Mouse (Mus musculus): ENCODE results near the gene Olfr282.
"Not testable (repeated sequence)": the region's sequence is repeated elsewhere in the genome, so short reads cannot be mapped to it uniquely, and the experiment has no call there.

The Olfr282 gene

GRCm38 (mm10) chr15:98430925-98431324 lies at the start of gene Olfr282:
Olfr282 (plus strand) TSS chr15:98431225.
- DNase-seq (ENCODE audit: low spot score), result not testable (repeated sequence)

- no peak for DNase-seq (ENCODE audit: low spot score)
Observed at GRCm38 (mm10) chr15:98387621-98388020, 43.4 kb upstream of the Olfr282 start.

GRCm38 (mm10) chr15:98389796-98390195 lies 41.2 kb upstream of the Olfr282 start:
- DNase-seq (ENCODE audit: low spot score), result peak; percentile 32

- no peak for DNase-seq (ENCODE audit: low spot score)
Observed at GRCm38 (mm10) chr15:98391081-98391902, 39.7 kb upstream of the Olfr282 start.

GRCm38 (mm10) chr15:98391903-98392187 lies 39.2 kb upstream of the Olfr282 start:
- DNase-seq (ENCODE audit: low spot score), result no peak

- DNase-seq (ENCODE audit: low spot score), result no peak
Observed at GRCm38 (mm10) chr15:98397136-98397535, 33.9 kb upstream of the Olfr282 start.

GRCm38 (mm10) chr15:98402356-98402755 lies 28.7 kb upstream of the Olfr282 start:
- DNase-seq (ENCODE audit: low spot score), result no peak

GRCm38 (mm10) chr15:98408406-98409060 lies 22.5 kb upstream of the Olfr282 start:
- no peak for DNase-seq (ENCODE audit: low spot score)

GRCm38 (mm10) chr15:98409635-98410034 lies 21.4 kb upstream of the Olfr282 start:
- DNase-seq (ENCODE audit: low spot score), result no peak

GRCm38 (mm10) chr15:98410249-98410648 lies 20.8 kb upstream of the Olfr282 start:
- DNase-seq (ENCODE audit: low spot score), result no peak

- no peak for DNase-seq (ENCODE audit: low spot score)
Observed at GRCm38 (mm10) chr15:98415996-98416395, 15.0 kb upstream of the Olfr282 start.

GRCm38 (mm10) chr15:98416802-98417201 lies 14.2 kb upstream of the Olfr282 start:
- not testable (repeated sequence) for DNase-seq (ENCODE audit: low spot score)

- not testable (repeated sequence) for DNase-seq (ENCODE audit: low spot score)
Observed at GRCm38 (mm10) chr15:98417285-98417684, 13.7 kb upstream of the Olfr282 start.

GRCm38 (mm10) chr15:98418096-98418495 lies 12.9 kb upstream of the Olfr282 start:
- no peak for DNase-seq (ENCODE audit: low spot score)

- DNase-seq (ENCODE audit: low spot score), result no peak
Observed at GRCm38 (mm10) chr15:98420897-98421296, 10.1 kb upstream of the Olfr282 start.

GRCm38 (mm10) chr15:98424326-98424725 lies 6.7 kb upstream of the Olfr282 start:
- DNase-seq (ENCODE audit: low spot score), result no peak

- no peak for DNase-seq (ENCODE audit: low spot score)
Observed at GRCm38 (mm10) chr15:98424753-98425152, 6.3 kb upstream of the Olfr282 start.

- no peak for DNase-seq (ENCODE audit: low spot score)
Observed at GRCm38 (mm10) chr15:98425188-98425587, 5.8 kb upstream of the Olfr282 start.

- no peak for DNase-seq (ENCODE audit: low spot score)
Observed at GRCm38 (mm10) chr15:98444561-98444960, 13.5 kb downstream of the Olfr282 start.

- DNase-seq (ENCODE audit: low spot score), result no peak
Observed at GRCm38 (mm10) chr15:98448521-98448920, 17.5 kb downstream of the Olfr282 start.

GRCm38 (mm10) chr15:98452288-98452687 lies 21.3 kb downstream of the Olfr282 start, which contains the start of gene Olfr281:
Olfr281 (plus strand) TSS chr15:98452588.
- DNase-seq (ENCODE audit: low spot score), result no peak

- DNase-seq (ENCODE audit: low spot score), result no peak
Observed at GRCm38 (mm10) chr15:98469596-98469995, 38.6 kb downstream of the Olfr282 start, which contains the start of gene OR5BS1P. OR5BS1P (plus strand) TSS chr15:98469896.

GRCm38 (mm10) chr15:98471539-98471938 lies 40.5 kb downstream of the Olfr282 start:
- DNase-seq (ENCODE audit: low spot score), result no peak

Measured in urinary bladder, postnatal 10 days (tissue).